Mouse (Mus musculus): ENCODE data around the gene Gm15217. TPM values are rescaled to one million over a fixed set of nuclear protein-coding genes. Genes with fewer than 3 reads are reported as not detected.
A peak's percentile ranks its signal among the peaks of the same experiment; 100 is the strongest.

Gm15217 gene
- not detected in 2 replicates for polyA plus RNA-seq (2012; rRNA removed)

GRCm38 (mm10) chr14:46379285-46379684, at the start of gene Gm15217:
TSS of gene Gm15217 (plus strand) at chr14:46379414.
- Histone ChIP-seq H3K27ac (ENCODE audit: control insufficient read depth, insufficient read depth, low read depth, low read length) (no peak within 1 kb of the TSS), H3K4me3 (ENCODE audit: control insufficient read depth, low read depth, low read length) (peak within 1 kb of the TSS; percentile 31), H3K27me3 (ENCODE audit: control insufficient read depth, insufficient read depth, low read length) (no peaks in the 10 kb centered on the region), H3K36me3 (ENCODE audit: control insufficient read depth, insufficient read depth, low read length) (no peaks in the 10 kb centered on the region), H3K4me1 (ENCODE audit: control insufficient read depth, insufficient read depth, low read length) (peaks cover 5% of the 10 kb centered on the region)
- TF ChIP-seq POLR2A (IDR thresholded peaks at IDR 0.05; ENCODE audit: control insufficient read depth, low read depth, low read length) (no peak), CTCF (IDR thresholded peaks at IDR 0.05; ENCODE audit: control insufficient read depth, insufficient read depth, insufficient replicate concordance, low read depth, low read length) (no peak)

- no peak overlapping the region for H3K27ac ChIP-seq (ENCODE audit: control insufficient read depth, insufficient read depth, low read depth, low read length)
- H3K36me3 ChIP-seq (ENCODE audit: control insufficient read depth, insufficient read depth, low read length), result no peaks in the 10 kb centered on the region
- no peaks in the 10 kb centered on the region for H3K27me3 ChIP-seq (ENCODE audit: control insufficient read depth, insufficient read depth, low read length)
- H3K4me3 ChIP-seq (ENCODE audit: control insufficient read depth, low read depth, low read length), result no peak overlapping the region
- TF ChIP-seq POLR2A (IDR thresholded peaks at IDR 0.05; ENCODE audit: control insufficient read depth, low read depth, low read length) (no peak), CTCF (IDR thresholded peaks at IDR 0.05; ENCODE audit: control insufficient read depth, insufficient read depth, insufficient replicate concordance, low read depth, low read length) (no peak)
- H3K4me1 ChIP-seq (ENCODE audit: control insufficient read depth, insufficient read depth, low read length), result no peaks in the 10 kb centered on the region
Measured at GRCm38 (mm10) chr14:46333421-46334237, 45.6 kb upstream of the Gm15217 start.

- no peak overlapping the region for H3K27ac ChIP-seq (ENCODE audit: control insufficient read depth, insufficient read depth, low read depth, low read length)
- H3K4me3 ChIP-seq (ENCODE audit: control insufficient read depth, low read depth, low read length), result no peak overlapping the region
- H3K36me3 ChIP-seq (ENCODE audit: control insufficient read depth, insufficient read depth, low read length), result no peaks in the 10 kb centered on the region
- TF ChIP-seq CTCF (IDR thresholded peaks at IDR 0.05; ENCODE audit: control insufficient read depth, insufficient read depth, insufficient replicate concordance, low read depth, low read length) (no peak), POLR2A (IDR thresholded peaks at IDR 0.05; ENCODE audit: control insufficient read depth, low read depth, low read length) (no peak)
- H3K4me1 ChIP-seq (ENCODE audit: control insufficient read depth, insufficient read depth, low read length), result no peaks in the 10 kb centered on the region
- no peaks in the 10 kb centered on the region for H3K27me3 ChIP-seq (ENCODE audit: control insufficient read depth, insufficient read depth, low read length)
Measured at GRCm38 (mm10) chr14:46338801-46339200, 40.4 kb upstream of the Gm15217 start.

- H3K27ac ChIP-seq (ENCODE audit: control insufficient read depth, insufficient read depth, low read depth, low read length), result no peak overlapping the region
- H3K4me3 ChIP-seq (ENCODE audit: control insufficient read depth, low read depth, low read length), result no peak overlapping the region
- no peak for TF ChIP-seq POLR2A (IDR thresholded peaks at IDR 0.05; ENCODE audit: control insufficient read depth, low read depth, low read length)
- no peak for TF ChIP-seq CTCF (IDR thresholded peaks at IDR 0.05; ENCODE audit: control insufficient read depth, insufficient read depth, insufficient replicate concordance, low read depth, low read length)
- no peaks in the 10 kb centered on the region for H3K4me1 ChIP-seq (ENCODE audit: control insufficient read depth, insufficient read depth, low read length)
- H3K27me3 ChIP-seq (ENCODE audit: control insufficient read depth, insufficient read depth, low read length), result no peaks in the 10 kb centered on the region
- no peaks in the 10 kb centered on the region for H3K36me3 ChIP-seq (ENCODE audit: control insufficient read depth, insufficient read depth, low read length)
Measured at GRCm38 (mm10) chr14:46344750-46345149, 34.5 kb upstream of the Gm15217 start.

- H3K4me1 ChIP-seq (ENCODE audit: control insufficient read depth, insufficient read depth, low read length), result no peaks in the 10 kb centered on the region; the same call in 1 of the 2 replicates
- no peaks in the 10 kb centered on the region for H3K27me3 ChIP-seq (ENCODE audit: control insufficient read depth, insufficient read depth, low read length)
- no peak overlapping the region for H3K27ac ChIP-seq (ENCODE audit: control insufficient read depth, insufficient read depth, low read depth, low read length)
- H3K36me3 ChIP-seq (ENCODE audit: control insufficient read depth, insufficient read depth, low read length), result no peaks in the 10 kb centered on the region
- TF ChIP-seq CTCF (IDR thresholded peaks at IDR 0.05; ENCODE audit: control insufficient read depth, insufficient read depth, insufficient replicate concordance, low read depth, low read length), result no peak
- TF ChIP-seq POLR2A (IDR thresholded peaks at IDR 0.05; ENCODE audit: control insufficient read depth, low read depth, low read length), result no peak
- H3K4me3 ChIP-seq (ENCODE audit: control insufficient read depth, low read depth, low read length), result peak overlapping the region; percentile 55
Measured at GRCm38 (mm10) chr14:46357286-46357685, 21.9 kb upstream of the Gm15217 start.

- Histone ChIP-seq H3K36me3 (ENCODE audit: control insufficient read depth, insufficient read depth, low read length) (no peaks in the 10 kb centered on the region), H3K27me3 (ENCODE audit: control insufficient read depth, insufficient read depth, low read length) (no peaks in the 10 kb centered on the region), H3K4me1 (ENCODE audit: control insufficient read depth, insufficient read depth, low read length) (no peaks in the 10 kb centered on the region; the same call in 1 of the 2 replicates), H3K4me3 (ENCODE audit: control insufficient read depth, low read depth, low read length) (no peak overlapping the region), H3K27ac (ENCODE audit: control insufficient read depth, insufficient read depth, low read depth, low read length) (no peak overlapping the region)
- no peak for TF ChIP-seq CTCF (IDR thresholded peaks at IDR 0.05; ENCODE audit: control insufficient read depth, insufficient read depth, insufficient replicate concordance, low read depth, low read length)
- TF ChIP-seq POLR2A (IDR thresholded peaks at IDR 0.05; ENCODE audit: control insufficient read depth, low read depth, low read length), result no peak
Measured at GRCm38 (mm10) chr14:46357696-46358095, 21.5 kb upstream of the Gm15217 start.

- Histone ChIP-seq H3K27ac (ENCODE audit: control insufficient read depth, insufficient read depth, low read depth, low read length) (no peak overlapping the region), H3K4me3 (ENCODE audit: control insufficient read depth, low read depth, low read length) (peak overlapping the region; percentile 56), H3K4me1 (ENCODE audit: control insufficient read depth, insufficient read depth, low read length) (peaks cover 4% of the 10 kb centered on the region), H3K36me3 (ENCODE audit: control insufficient read depth, insufficient read depth, low read length) (no peaks in the 10 kb centered on the region), H3K27me3 (ENCODE audit: control insufficient read depth, insufficient read depth, low read length) (no peaks in the 10 kb centered on the region)
- TF ChIP-seq POLR2A (IDR thresholded peaks at IDR 0.05; ENCODE audit: control insufficient read depth, low read depth, low read length) (no peak), CTCF (IDR thresholded peaks at IDR 0.05; ENCODE audit: control insufficient read depth, insufficient read depth, insufficient replicate concordance, low read depth, low read length) (no peak)
Measured at GRCm38 (mm10) chr14:46363209-46363608, 16.0 kb upstream of the Gm15217 start.
